Mouse (Mus musculus): ENCODE measurements around the gene Nol10.

GRCm38 (mm10) chr12:17324549-17325470 lies 23.4 kb upstream of the Nol10 start:
- TF ChIP-seq CTCF (IDR thresholded peaks at IDR 0.05) (no peak), EP300 (IDR thresholded peaks at IDR 0.05) (no peak)

Measured in lung, postnatal 0 days (tissue).